Mouse (Mus musculus) thymus, adult 2 months (tissue): ENCODE data around the gene Mtpn.

ENCODE experiments used
- CTCF ChIP-seq: fragments of 200-500 bp; IDR thresholded peaks from 2 replicates; pipeline ENCODE4 v1.5.1; 2012; ENCODE audit warnings: mild to moderate bottlenecking, control low read depth, low read length, moderate library complexity, borderline replicate concordance; ENCODE audit not compliant: control insufficient read depth, poor library complexity, insufficient read depth; ENCODE audit errors: extremely low read depth
- POLR2A ChIP-seq: fragments of 200-500 bp; IDR thresholded peaks from 2 replicates; pipeline ENCODE4 v1.6.1; 2012; ENCODE audit warnings: mild to moderate bottlenecking, low read length, control low read depth, moderate library complexity; ENCODE audit not compliant: control insufficient read depth, poor library complexity, insufficient read depth; ENCODE audit errors: extremely low read depth

GRCm38 (mm10) chr6:35567755-35568154, 28.1 kb upstream of the Mtpn start:
- TF ChIP-seq POLR2A (no peak), CTCF (no peak)
